Mouse (Mus musculus): ENCODE data around the gene Gm42878.
"Not testable (repeated sequence)": the region's sequence is repeated elsewhere in the genome, so short reads cannot be mapped to it uniquely, and the experiment has no call there.

Gene Gm42878

DNA sequence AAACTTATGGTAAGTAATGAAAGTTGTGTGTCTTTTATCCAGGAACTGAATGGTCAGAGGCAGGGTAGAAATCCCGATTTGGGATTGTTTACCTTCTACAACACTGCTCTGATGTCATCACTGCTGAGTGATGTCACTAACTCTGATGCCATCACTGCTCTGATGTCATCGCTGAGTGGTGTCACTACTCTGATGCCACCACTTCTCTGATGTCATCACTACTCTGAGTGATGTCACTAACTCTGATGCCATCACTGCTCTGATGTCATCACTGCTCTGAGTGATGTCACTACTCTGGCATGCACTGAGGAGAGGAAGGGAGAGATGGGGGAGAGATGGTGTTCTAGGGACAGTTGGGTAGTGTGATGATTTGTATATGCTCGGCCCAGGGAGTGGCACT, 17.2 kb upstream of the Gm42878 start:
- DNase-seq: no peak

DNA sequence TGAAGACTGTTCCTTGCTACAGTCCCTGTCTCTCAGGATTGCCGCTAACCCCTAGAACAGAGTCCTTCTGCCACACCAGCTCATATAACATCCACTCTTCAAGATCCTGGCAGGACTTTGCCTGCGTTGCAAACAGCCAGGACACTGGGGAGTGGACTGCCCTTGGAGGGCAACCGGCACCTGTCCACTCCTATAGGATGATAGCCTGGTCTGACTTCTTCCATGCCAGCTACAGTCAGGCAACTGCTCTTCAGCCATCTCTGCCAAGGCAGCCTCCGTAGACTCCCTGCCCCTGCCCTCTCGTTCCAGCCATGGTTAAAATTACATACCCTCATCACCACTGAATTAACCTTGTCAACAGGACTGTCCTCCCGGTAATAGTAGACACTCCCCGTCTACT, 3.9 kb upstream of the Gm42878 start:
- no peak for DNase-seq

DNA sequence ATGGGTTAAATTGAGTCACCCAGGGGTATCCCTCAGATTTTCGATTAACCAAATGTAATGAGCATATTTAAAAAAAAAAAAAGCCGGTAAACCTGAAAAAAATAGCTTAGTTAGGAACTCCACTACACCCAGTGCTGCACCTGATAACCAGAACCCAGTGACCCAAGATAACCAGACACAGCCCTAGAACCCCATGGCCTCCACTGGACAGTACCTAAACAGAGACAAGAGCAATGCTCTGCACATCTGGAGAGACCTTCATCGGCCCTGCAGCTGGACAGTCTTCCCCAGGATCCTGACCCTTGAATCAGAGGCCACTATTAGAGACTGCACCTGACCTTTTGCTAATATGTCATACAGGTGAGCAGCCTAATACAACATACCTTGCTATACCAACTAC, 1.8 kb upstream of the Gm42878 start:
- no peak for DNase-seq

- DNase-seq: peak; percentile 56 to 75
Measured at GRCm38 (mm10) chr5:121546530-121546895, 1.2 kb upstream of the Gm42878 start.

GRCm38 (mm10) chr5:121545793-121546529, 679 bp upstream of the Gm42878 start, which contains the start of gene Mapkapk5:
Mapkapk5 (minus strand) TSS chr5:121545905.
- DNase-seq: peak; percentile 94 to 95

- DNase-seq: no peak
Measured at GRCm38 (mm10) chr5:121543370-121543769, 1.9 kb downstream of the Gm42878 start.

DNA sequence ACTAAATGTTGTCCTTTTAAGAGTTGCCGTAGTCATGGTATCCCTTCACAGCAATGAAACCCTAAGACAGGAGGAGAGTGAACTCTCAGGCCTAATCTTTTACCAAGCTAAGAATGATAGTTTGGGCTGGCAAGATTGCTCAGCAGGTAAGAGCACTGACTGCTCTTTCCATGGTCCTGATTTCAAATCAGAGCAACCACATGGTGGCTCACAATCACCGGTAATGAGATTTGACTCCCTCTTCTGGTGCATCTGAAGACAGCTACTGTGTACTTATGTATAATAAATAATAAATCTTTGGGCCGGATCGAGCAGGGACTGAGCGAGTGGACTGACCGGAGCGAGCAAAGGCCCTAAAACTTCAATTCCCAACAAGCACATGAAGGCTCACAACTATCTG, 4.0 kb downstream of the Gm42878 start:
- no peak for DNase-seq

DNA sequence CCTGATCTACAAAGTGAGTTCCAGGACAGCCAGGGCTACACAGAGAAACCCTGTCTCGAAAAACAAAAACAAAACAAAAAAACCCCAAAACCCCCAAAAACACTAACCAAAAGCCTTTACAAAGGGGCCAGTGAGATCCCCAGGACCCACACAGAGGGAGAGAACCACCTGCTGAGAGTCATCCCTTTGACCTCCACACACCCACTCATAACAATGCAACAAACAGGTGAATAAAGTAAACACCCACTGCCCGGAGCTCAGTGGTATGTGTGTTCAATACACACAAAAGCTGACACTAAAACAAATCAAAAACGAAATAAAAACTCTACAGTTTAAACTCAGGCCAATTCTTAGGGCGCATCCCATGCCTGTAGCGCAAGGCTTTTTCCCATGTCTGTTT, 5.2 kb downstream of the Gm42878 start:
- DNase-seq: no peak

GRCm38 (mm10) chr5:121537588-121537987, 7.7 kb downstream of the Gm42878 start:
- DNase-seq: no peak

- DNase-seq: no peak
Measured at GRCm38 (mm10) chr5:121536921-121537555, 8.2 kb downstream of the Gm42878 start.

- DNase-seq: no peak
Measured at GRCm38 (mm10) chr5:121535116-121535515, 10.2 kb downstream of the Gm42878 start.

DNA sequence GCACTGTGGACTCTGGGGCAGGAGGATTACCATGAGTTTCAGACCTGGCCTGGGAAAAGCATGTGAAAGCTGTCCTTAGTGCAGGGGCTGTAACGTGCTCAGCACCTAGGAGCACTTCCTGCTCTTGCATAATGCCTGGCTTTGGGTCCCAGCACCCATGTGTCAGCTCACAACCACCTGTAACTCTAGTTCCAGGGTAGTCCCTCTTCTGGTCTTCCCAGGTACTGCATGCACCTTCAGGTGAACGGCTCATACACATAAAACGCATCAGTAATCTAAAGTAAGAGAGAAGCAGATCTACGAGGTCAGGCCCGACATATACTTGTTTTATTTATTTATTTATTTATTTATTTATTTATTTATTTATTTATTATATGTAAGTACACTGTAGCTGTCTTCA, 10.8 kb downstream of the Gm42878 start:
- peak in 1 of 2 experiments; percentile 26 for DNase-seq

DNA sequence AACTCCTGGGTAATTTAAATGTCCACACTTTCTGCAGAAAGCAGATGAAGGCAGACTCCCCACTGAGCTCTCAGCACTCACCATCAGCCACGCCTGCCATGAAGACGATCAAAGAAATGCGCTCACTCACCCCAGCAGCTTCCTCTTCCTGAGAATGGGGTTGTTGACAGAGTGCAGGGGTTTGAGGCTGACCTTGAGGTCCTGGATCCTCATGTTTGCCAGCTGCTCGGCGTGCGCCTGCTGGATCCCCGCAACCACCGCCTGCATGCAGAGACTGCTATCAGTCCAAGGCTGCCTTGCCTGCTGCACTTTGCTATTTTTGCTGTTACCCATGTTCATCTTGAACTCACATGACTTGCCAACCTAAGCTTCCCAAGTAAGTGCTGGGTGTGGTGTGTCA, 18.3 kb downstream of the Gm42878 start:
- DNase-seq: no peak

- DNase-seq: no peak
Measured at GRCm38 (mm10) chr5:121526526-121526925, 18.8 kb downstream of the Gm42878 start.

- no peak for DNase-seq
Measured at GRCm38 (mm10) chr5:121525774-121526450, 19.4 kb downstream of the Gm42878 start.

DNA sequence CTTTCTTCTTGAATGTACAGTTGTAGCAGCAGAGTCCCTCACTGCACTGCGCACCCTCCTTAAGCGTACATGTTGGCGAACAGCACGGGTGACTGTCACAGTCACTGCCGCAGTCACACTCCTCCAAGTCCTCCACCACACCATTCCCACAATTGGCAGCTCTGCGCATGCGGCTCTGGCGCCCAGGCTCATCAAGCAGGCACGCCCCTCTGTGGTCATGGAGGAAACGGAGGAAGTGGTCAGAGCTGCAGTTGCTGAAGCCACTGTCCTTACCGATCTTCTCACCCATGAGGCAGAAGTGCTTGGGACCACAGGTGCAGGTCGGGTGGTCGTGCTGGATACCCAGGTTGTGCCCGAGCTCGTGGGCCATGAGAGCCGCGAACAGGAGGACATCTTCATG, 25.5 kb downstream of the Gm42878 start:
- DNase-seq: not testable (repeated sequence)

DNA sequence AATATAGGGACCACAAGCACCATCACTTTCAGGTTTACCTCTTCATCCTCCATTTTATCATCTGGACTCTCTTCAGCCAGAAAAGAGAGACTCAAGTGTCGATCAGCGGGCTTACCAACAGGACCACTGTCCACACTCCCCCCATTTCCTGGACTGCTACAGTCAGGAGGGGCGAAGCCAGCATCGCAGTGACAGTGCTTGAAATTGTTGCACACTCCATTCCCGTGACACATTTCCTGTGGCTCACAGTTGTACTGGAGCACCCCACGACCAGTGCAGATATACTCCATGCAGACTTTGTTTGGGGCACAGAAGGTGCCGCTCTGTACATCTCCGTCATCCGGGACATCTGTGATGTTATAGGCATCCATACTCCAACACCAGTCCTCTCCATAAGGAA, 26.3 kb downstream of the Gm42878 start:
- DNase-seq: no peak

- DNase-seq: no peak
Measured at GRCm38 (mm10) chr5:121510009-121510408, 35.3 kb downstream of the Gm42878 start.

GRCm38 (mm10) chr5:121506846-121507245, 38.4 kb downstream of the Gm42878 start:
- no peak for DNase-seq

DNA sequence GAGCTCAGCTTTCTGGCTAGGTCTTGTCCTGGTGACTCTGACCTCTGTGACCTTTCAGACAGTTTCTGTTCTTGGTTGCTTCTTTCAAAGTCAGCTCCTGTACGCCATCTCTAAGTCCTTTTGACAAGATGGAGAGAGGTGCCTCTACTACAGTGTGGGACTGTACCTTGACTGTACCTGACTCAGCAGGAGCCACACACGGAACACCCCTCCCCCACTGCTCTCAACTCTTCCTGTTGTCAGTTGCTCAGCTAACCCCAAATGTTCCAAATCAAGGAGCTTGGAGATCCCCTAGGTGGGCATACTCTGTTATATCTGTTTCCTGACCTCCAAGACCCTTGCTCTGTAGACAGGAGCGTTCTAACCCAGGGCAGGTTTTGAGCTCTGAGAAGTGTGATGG, 42.1 kb downstream of the Gm42878 start, which contains the start of gene Adam1b:
Adam1b (minus strand) TSS at position 205 of the 400 bp plus-strand sequence.
- no peak for DNase-seq

DNA sequence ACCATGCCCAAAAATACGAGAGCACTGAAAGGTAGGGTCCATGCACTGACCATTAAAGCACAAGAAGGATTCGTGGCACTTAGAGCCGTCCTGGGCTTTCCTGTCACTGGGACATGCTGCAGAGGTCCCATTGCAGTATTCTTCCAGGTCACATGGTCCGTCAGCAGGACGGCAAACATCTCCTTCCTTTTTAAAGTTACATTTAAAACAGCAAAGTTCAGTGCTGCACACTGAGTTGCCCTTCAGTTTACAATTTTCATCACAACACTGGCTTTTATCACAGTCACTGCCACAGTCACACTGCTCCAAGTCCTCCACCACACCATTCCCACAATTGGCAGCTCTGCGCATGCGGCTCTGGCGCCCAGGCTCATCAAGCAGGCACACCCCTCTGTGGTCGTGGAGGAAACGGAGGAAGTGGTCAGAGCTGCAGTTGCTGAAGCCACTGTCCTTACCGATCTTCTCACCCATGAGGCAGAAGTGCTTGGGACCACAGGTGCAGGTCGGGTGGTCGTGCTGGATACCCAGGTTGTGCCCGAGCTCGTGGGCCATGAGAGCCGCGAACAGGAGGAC, 43.8 kb downstream of the Gm42878 start:
- not testable (repeated sequence) for DNase-seq

- DNase-seq: no peak
Measured at GRCm38 (mm10) chr5:121500719-121501118, 44.6 kb downstream of the Gm42878 start.

DNA sequence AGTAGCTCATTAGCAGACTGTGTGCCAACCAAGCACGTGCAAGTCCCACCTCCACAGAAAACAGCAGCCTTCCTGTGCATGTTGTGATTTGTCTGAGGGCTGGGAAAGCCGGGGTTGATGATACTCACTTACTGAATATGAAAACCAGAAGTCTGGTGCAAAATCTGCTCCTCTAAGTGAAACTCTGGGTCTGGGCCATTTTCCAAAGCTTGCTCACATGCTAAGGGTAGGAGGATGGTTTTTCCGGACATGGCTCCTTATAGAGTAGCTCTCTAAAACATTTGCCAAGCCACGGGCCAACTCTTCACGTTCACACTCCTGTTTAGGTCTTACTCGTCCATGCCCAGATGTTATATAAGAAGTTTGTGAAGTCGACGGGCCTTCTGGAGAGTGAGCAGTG, 52.0 kb downstream of the Gm42878 start:
- DNase-seq: no peak

- no peak for DNase-seq
Measured at GRCm38 (mm10) chr5:121484801-121485200, 60.5 kb downstream of the Gm42878 start.

Data from kidney, adult 8-10 months (tissue).